Mouse (Mus musculus) hindbrain, embryonic 10.5 days (tissue): ENCODE results near the gene Itgb4. TPM values are rescaled to one million over a fixed set of nuclear protein-coding genes. Genes with fewer than 3 reads are reported as not detected.
"Not testable (repeated sequence)": the region's sequence is repeated elsewhere in the genome, so short reads cannot be mapped to it uniquely, and the experiment has no call there.

Experiments
- DNase-seq: peaks from one replicate; pipeline ENCODE4 v3.0.0-alpha.2; 2017; ENCODE audit warnings: low spot score
- H3K27ac ChIP-seq: fragments of 300-500 bp; sonication (generic); 2 replicates; pipeline ENCODE4 v1.5.1; 2016; ENCODE audit warnings: mild to moderate bottlenecking, moderate library complexity
- H3K27me3 ChIP-seq: fragments of 300-500 bp; sonication (generic); 2 replicates; pipeline ENCODE4 v1.6.1; 2016; ENCODE audit warnings: mild to moderate bottlenecking; ENCODE audit not compliant: poor library complexity, insufficient read depth, severe bottlenecking
- H3K36me3 ChIP-seq: fragments of 300-500 bp; sonication (generic); 2 replicates; pipeline ENCODE4 v1.6.1; 2016; ENCODE audit warnings: mild to moderate bottlenecking, moderate library complexity
- H3K4me1 ChIP-seq: fragments of 300-500 bp; sonication (generic); replicated peaks from 2 replicates; pipeline ENCODE4 v1.6.1; 2016; ENCODE audit warnings: mild to moderate bottlenecking
- H3K4me3 ChIP-seq: fragments of 300-500 bp; sonication (generic); 2 replicates; pipeline ENCODE4 v1.5.1; 2016; ENCODE audit warnings: mild to moderate bottlenecking, moderate library complexity
- H3K9me3 ChIP-seq: fragments of 300-500 bp; sonication (generic); 2 replicates; pipeline ENCODE4 v1.6.1; 2016; ENCODE audit warnings: mild to moderate bottlenecking, moderate library complexity
- WGBS: fragments of 180-500 bp; shearing (Covaris S2); methylation state at CpG from one replicate; pipeline ENCODE4 v1.1.7; 2016; 5-methylcytosine and 5-hydroxymethylcytosine counted together
- polyA plus RNA-seq: library from polyadenylated mRNA; unstranded; fragments of >200 nt; fragmentation: Nextera tagmentation; extraction: Ambion mirVana; gene quantifications from 2 replicates; pipeline ENCODE4 v1.2.1, GENCODE M21; 2016

The Itgb4 gene
- polyA plus RNA-seq, 1 experiment from 2014 or later: 0.94 TPM

DNA sequence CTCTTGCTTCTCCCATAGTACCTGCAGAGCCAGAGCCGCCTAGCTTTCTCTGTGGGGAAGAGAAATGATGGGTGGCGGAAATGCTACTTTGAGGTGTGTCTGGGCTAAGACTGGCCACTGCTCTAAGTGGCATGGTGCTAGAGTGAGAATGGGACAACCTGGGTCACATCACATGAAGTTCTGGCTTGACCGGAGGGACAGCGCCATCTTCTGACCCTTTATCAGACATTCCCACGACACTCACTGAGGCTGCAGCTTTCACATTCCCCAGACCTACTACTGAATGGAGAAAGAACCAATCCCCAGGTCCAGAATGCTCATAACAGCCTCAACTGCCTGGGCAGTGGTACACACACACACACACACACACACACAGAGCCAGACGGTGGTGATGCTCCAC lies 43.6 kb downstream of the Itgb4 start:
- peak; percentile 49 for DNase-seq
- Histone ChIP-seq H3K36me3 (peaks cover 18% of the 10 kb centered on the region), H3K27me3 (peaks cover 11% of the 10 kb centered on the region; the same call in 1 of the 2 replicates), H3K27ac (no peak overlapping the region), H3K9me3 (no peaks in the 10 kb centered on the region), H3K4me3 (no peak overlapping the region), H3K4me1 (peaks cover 18% of the 10 kb centered on the region)
- WGBS: 28% methylated on average over 6 of the region's 6 CpGs

DNA sequence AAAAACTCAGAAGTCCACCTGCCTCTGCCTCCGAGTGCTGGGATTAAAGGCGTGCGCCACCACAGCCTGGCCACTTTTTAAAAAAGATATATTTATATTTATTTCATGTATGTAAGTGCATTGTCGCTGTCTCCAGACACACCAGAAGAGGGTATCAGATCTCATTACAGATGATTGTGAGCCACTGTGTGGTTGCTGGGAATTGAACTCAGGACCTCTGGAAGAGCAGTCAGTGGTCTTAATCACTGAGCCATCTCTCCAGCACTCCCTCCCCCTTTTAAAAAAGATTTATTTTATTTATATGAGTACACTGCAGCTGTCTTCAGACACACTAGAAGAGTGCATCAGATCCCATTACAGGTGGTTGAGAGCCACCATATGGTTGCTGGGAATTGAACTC lies 44.4 kb downstream of the Itgb4 start:
- H3K27ac ChIP-seq, H3K27me3 ChIP-seq, DNase-seq, H3K4me3 ChIP-seq, H3K9me3 ChIP-seq: not testable (repeated sequence)
- Histone ChIP-seq H3K36me3 (peaks cover 25% of the 10 kb centered on the region), H3K4me1 (peaks cover 16% of the 10 kb centered on the region)
- 90% methylated on average over 4 of the region's 4 CpGs for WGBS

DNA sequence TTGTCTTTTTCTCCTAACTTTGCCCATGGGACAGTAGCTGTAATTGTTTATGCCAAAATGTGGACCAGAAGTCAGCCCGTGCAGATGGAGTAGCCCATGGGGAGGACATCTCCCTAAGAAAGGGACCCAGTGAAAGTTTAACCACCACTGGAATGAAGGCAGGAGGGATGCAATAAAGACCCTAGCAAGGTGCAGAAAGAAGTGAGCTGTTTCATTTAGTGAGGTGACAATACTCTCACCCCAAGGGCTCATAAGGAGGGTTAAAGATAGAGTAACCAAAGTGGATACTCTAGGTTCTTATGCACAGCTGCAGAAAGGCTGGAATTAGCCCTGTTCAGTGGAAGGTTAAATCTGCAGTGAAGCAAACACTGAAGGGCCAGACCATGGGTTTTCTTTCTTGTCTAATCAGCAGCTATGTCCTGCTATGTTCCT lies 44.9 kb downstream of the Itgb4 start:
- WGBS: 68% methylated on average over 1 of the region's 1 CpGs

DNA sequence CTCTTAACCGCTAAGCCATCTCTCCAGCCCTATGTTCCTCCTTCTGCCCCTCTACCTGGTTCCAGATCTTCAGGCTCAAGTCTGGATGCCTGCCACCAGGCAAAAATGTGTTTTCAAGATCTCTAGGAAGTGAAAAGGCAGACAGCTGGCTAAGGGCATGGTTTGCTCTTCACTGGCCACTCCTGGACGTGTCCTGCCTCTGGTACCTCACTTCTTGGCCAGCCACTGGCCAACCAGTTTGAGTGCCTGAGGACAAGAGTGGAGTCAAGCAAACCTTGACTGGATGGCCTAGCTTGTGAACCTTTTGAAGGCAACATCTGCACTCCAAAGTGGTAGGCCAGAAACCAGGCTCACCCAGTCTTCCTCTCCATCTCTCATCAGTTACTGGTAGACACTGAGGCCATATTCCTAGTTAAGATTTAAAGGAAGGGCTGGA lies 45.5 kb downstream of the Itgb4 start:
- WGBS: 79% methylated on average over 2 of the region's 2 CpGs
- Histone ChIP-seq H3K4me1 (peaks cover 7% of the 10 kb centered on the region; the same call in 1 of the 2 replicates), H3K9me3 (no peaks in the 10 kb centered on the region), H3K27me3 (no peaks in the 10 kb centered on the region), H3K4me3 (no peak overlapping the region), H3K27ac (no peak overlapping the region), H3K36me3 (peaks cover 25% of the 10 kb centered on the region)
- peak; percentile 36 for DNase-seq

More for the DNA sequence above, 44.9 kb downstream of the Itgb4 start:
- no peak for DNase-seq
- Histone ChIP-seq H3K4me3 (no peak overlapping the region), H3K4me1 (peaks cover 13% of the 10 kb centered on the region), H3K9me3 (no peaks in the 10 kb centered on the region), H3K36me3 (peaks cover 25% of the 10 kb centered on the region), H3K27me3 (peaks cover under 1% of the 10 kb centered on the region; the same call in 1 of the 2 replicates), H3K27ac (no peak overlapping the region)

DNA sequence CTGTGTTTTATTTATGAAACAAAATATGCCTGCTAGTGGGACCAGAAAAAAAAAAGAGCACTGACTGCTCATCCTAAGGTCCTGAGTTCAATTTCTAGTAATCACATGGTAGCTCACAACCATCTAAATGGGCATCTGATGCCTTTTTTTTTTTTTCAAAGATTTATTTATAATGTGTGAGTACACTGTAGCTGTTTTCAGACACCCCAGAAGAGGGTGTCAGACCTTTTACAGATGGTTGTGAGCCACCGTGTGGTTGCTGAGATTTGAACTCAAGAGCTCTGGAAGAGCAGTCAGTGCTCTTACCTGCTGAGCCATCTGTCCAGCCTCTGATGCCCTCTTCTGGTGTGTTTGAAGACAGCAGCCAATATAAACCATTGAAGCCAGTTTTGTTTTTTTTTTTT lies 46.0 kb downstream of the Itgb4 start:
- 57% methylated on average over 1 of the region's 1 CpGs for WGBS
- Histone ChIP-seq H3K36me3 (peaks cover 25% of the 10 kb centered on the region), H3K4me1 (peaks cover 6% of the 10 kb centered on the region; the same call in 1 of the 2 replicates), H3K4me3 (no peak overlapping the region), H3K27me3 (no peaks in the 10 kb centered on the region), H3K9me3 (no peaks in the 10 kb centered on the region), H3K27ac (no peak overlapping the region)
- no peak for DNase-seq

DNA sequence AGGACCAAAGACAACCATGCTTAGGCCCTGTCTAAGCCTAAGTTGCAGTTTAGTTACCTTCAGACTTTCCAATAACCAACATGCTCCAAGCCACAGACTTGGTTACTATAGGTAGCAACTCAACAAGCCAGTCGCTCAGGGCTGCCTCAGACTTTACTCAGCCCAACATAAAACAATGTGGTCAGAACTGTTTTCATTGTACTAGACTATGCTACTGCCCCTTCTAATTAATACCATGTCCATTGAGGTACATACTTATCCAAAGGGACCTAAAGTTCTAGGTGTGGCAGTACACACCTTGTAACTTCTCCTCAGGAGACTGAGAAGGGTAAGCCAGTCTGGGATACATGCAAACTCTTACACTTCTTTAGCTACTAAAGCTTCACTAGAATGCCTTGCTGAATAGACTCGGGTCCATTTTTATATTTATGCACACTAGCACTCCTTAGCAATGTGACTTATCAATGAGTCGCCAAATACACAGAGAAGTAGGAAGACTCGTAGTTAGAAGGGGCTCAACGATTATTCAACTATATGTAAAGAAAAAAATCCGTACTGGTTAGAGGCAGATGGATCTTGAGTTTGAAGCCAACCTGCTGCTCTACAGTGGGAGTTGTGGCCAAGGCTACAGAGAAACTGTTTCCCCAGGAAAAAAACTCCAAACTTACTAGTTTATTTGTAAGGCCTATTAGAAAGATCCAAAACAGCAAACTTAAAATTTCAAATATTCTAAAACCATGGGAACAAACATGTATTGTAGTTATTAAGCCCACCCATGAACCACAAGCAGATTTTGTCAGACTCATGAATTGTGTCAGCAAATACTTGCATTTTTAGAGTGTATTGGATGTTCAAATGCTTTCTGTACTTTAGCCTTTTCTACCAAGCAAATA lies 47.1 kb downstream of the Itgb4 start:
- no peaks in the 10 kb centered on the region for H3K9me3 ChIP-seq
- no peak for DNase-seq
- H3K27me3 ChIP-seq: no peaks in the 10 kb centered on the region
- peaks cover 25% of the 10 kb centered on the region for H3K36me3 ChIP-seq
- peak overlapping the region; percentile 81 for H3K4me3 ChIP-seq
- H3K27ac ChIP-seq: no peak overlapping the region
- WGBS: 84% methylated on average over 6 of the region's 6 CpGs
- peaks cover 6% of the 10 kb centered on the region; the same call in 1 of the 2 replicates for H3K4me1 ChIP-seq

DNA sequence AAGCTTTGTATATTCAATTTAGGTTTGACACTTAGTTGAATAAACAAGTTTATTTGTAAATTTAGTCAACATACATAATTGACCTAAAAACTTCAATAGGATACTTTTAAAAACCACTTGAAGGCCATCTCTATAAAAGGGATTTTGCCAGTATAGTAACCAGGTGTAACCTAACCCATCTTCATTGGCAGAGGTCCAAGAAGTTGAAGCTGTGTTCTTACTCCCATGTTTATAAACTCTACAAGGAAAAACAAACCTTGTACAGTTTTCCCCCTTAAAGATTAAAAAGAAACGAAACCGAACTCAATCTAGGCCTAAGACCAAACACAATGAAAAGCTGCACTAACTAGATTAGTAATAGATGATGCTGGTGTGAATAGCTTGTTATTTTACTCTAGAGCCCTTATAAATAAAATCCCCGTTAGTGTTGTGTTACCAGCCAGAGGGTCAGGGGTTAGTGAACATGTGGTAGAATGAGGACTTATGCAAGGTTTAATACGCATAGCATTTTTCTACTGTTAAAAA lies 47.8 kb downstream of the Itgb4 start:
- no peak for DNase-seq
- H3K27ac ChIP-seq: no peak overlapping the region
- peak overlapping the region; percentile 81 for H3K4me3 ChIP-seq
- H3K36me3 ChIP-seq: peaks cover 25% of the 10 kb centered on the region
- 83% methylated on average over 4 of the region's 4 CpGs for WGBS
- no peaks in the 10 kb centered on the region for H3K27me3 ChIP-seq
- H3K4me1 ChIP-seq: peaks cover 6% of the 10 kb centered on the region; the same call in 1 of the 2 replicates
- H3K9me3 ChIP-seq: no peaks in the 10 kb centered on the region

DNA sequence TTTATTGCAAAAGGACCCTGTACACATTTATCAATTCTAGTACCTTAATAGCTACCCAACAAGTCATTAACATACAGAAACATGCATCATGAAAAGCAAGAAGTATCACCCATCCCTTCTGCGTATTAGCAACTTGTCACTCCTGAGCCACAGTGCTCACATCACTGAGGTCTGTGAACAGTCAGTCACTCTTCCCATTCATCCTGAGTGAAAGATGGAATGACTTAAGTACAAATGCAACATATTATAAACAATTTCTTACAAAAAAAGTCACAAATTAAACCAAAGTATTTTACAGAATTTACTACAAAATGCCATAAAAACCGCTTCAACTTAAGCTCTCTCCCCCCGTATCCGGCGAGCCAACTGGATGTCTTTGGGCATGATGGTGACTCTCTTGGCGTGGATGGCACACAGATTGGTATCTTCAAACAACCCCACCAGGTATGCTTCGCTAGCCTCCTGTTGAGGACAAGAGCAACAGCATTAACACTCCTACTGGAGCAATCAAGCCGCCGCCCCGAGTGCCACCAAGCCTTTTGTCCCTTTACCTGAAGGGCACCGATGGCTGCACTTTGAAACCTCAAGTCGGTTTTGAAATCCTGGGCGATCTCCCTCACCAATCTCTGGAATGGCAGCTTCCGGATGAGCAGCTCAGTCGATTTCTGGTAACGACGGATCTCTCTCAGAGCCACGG lies 48.7 kb downstream of the Itgb4 start:
- Histone ChIP-seq H3K36me3 (peaks cover 25% of the 10 kb centered on the region), H3K27ac (peak overlapping the region; percentile 98), H3K4me3 (peak overlapping the region; percentile 81)
- not testable (repeated sequence) for H3K27me3 ChIP-seq, H3K4me1 ChIP-seq, DNase-seq, H3K9me3 ChIP-seq
- 11% methylated on average over 18 of the region's 18 CpGs for WGBS

DNA sequence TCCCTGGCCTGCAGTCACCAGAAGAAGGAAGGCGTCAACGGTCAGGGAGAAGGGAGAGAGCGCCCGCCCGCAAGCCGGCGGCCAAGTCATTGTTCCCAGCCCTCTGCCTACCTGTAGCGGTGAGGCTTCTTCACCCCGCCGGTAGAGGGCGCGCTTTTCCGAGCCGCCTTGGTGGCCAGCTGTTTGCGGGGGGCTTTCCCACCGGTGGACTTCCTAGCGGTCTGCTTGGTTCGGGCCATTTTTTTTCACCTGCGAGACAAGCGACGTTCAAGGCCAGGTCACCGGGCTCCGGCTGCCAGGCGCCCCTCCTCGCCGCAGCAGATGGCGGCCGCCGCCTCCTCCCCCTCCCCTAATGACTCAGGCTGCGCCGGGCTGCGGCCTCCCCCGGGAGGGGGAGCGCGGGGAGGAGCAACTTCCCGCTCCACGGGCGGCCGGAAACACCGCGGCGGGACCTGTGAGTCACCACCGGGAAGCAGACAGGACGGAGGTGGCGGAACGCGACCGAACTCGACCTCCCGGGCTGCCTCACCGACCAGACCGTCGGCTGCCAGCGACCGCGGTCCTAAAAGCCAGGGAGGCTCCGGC lies 49.4 kb downstream of the Itgb4 start:
- Histone ChIP-seq H3K9me3 (no peaks in the 10 kb centered on the region), H3K4me3 (peak overlapping the region; percentile 81), H3K36me3 (peaks cover 25% of the 10 kb centered on the region), H3K27ac (peak overlapping the region; percentile 98), H3K27me3 (no peaks in the 10 kb centered on the region), H3K4me1 (peaks cover 6% of the 10 kb centered on the region; the same call in 1 of the 2 replicates)
- peak; percentile 75 for DNase-seq
- under 1% methylated on average over 57 of the region's 57 CpGs for WGBS

DNA sequence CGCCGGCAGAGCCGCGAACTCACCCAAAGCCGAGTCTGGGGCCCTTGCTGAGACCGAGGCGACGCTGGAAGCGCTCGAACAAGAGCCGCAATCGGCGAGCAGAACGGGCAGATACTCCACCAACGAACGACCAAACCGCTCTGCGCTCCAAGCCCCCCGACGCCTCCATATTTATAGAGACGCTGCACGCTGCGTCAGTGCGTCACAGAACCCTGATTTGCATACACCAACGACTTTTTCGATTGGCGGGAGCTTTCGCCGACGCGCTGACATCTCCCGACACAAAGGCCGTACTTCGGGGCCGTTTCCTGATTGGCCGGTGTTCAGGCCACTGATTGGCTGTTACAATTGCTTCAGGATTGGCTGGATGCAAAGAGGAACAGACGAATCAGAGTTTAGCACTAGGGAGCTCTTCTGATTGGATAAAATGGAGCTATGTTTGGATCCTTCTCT lies 49.9 kb downstream of the Itgb4 start:
- H3K36me3 ChIP-seq: peaks cover 25% of the 10 kb centered on the region
- DNase-seq: peak; percentile 98
- WGBS: under 1% methylated on average over 37 of the region's 37 CpGs

DNA sequence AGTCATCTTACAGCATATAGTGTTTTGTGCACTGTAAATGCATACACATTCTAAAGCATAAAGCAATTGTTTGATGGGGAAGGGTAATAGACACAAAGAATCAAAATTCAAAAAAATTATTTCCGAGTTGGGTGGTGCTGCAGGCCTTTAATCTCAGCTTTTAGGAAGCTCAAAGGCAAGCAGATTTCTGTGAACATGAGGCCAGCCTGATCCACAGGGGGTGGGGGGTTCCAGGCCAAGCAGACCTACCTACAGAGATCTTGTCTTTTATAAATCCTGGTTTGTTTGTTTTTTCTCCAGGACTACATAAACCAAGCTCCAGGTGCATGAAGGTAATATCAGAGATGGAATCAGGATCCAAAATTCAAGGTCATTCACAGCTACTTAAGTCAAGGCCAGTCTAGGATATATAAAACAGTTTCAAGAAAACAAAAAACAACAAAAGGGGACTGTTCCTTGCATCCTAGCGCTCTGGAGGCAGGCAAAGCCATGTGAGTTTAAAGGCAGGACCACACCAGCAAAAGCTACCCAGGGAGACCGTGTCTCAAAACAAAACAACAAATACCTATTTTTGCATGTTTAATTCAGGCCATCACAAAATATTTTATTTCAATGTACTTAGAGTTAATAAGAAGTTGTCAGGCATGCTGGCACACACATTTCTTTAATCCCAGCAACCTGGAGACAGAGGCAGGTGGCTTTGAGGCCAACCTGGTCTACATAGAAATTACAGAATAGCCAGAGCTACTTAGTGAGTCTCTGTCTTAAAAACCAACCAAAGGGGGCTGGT lies 50.7 kb downstream of the Itgb4 start:
- Histone ChIP-seq H3K27ac (peak overlapping the region; percentile 67), H3K36me3 (peaks cover 25% of the 10 kb centered on the region), H3K9me3 (no peaks in the 10 kb centered on the region), H3K27me3 (no peaks in the 10 kb centered on the region), H3K4me1 (peaks cover 14% of the 10 kb centered on the region), H3K4me3 (no peak overlapping the region)
- WGBS: 91% methylated on average over 3 of the region's 3 CpGs
- no peak for DNase-seq

More for the DNA sequence above, 49.9 kb downstream of the Itgb4 start:
- H3K27me3 ChIP-seq: no peaks in the 10 kb centered on the region
- H3K4me3 ChIP-seq: peak overlapping the region; percentile 81
- H3K4me1 ChIP-seq: peaks cover 7% of the 10 kb centered on the region
- H3K9me3 ChIP-seq: no peaks in the 10 kb centered on the region
- H3K27ac ChIP-seq: peak overlapping the region; percentile 98

DNA sequence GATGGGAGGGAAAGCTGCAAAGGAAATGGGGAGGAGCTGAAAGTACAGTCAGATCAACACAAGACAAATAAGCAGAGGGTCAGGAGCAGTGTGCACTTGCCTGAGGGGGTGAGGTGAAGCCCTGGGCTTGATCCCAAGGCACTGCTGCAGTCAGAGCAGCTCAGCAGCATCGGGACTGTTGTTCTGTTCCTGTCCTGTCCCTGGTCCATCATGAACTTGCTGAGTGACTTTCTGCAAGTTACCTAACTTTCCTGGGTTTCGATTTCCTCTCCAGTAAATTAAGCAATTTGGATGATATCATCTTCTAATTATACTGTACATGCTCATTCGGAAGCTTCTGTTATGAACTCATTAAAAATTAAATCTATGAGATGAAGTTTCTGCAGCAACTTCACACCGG lies 53.2 kb downstream of the Itgb4 start, which contains the start of gene H3f3b:
TSS of gene H3f3b (minus strand) at position 207 of the 400 bp plus-strand sequence.
- Histone ChIP-seq H3K27me3 (no peaks in the 10 kb centered on the region), H3K9me3 (no peaks in the 10 kb centered on the region), H3K4me3 (no peak within 1 kb of the TSS), H3K36me3 (peaks cover 14% of the 10 kb centered on the region), H3K27ac (no peak within 1 kb of the TSS), H3K4me1 (peaks cover 26% of the 10 kb centered on the region)
- DNase-seq: no peak
- WGBS: 85% methylated on average over 4 of the region's 4 CpGs
